Mouse (Mus musculus): ENCODE measurements around the gene Camk1d. TPM values are rescaled to one million over a fixed set of nuclear protein-coding genes. Genes with fewer than 3 reads are reported as not detected.

Camk1d gene
- polyA plus RNA-seq, 1 experiment from 2014 or later, result 3.8 TPM

DNA sequence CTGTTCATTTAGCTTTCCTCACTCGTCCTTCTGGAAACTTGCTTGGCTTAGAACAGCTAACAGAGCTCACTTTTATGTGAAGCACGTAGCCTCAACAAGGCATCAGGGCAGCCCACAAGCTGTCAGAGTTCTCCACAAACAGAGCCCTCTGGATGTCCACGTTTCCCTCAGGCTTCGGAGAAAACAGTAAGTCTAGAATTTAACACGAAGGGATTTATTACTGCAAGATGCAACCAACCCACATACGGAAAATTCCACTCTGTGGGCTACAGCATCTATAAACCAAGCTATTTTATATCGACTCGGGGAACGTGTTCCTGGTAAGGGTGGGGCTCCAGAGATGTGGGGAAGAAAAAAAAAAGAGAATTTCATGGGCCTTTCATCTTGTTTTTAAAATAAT lies 369.0 kb downstream of the Camk1d start:
- Histone ChIP-seq H3K4me3 (ENCODE audit: low read depth, low read length) (no peak overlapping the region), H3K36me3 (ENCODE audit: control insufficient read depth, insufficient read depth, low read length) (no peaks in the 10 kb centered on the region), H3K4me1 (ENCODE audit: control insufficient read depth, insufficient read depth, low read length) (no peaks in the 10 kb centered on the region), H3K4me2 (ENCODE audit: low read length) (no peak overlapping the region), H3K9ac (ENCODE audit: low read length) (no peak overlapping the region), H3K27me3 (replicated peaks; ENCODE audit: control insufficient read depth, insufficient read depth, low read length) (no peaks in the 10 kb centered on the region), H3K9me3 (replicated peaks; ENCODE audit: control insufficient read depth, low read length) (no peaks in the 10 kb centered on the region), H3K27ac (ENCODE audit: low read depth, low read length) (no peak overlapping the region)
- ATAC-seq (no peak), DNase-seq (ENCODE audit: low spot score) (no peak)
- 83% methylated on average over 9 of the region's 9 CpGs for WGBS

DNA sequence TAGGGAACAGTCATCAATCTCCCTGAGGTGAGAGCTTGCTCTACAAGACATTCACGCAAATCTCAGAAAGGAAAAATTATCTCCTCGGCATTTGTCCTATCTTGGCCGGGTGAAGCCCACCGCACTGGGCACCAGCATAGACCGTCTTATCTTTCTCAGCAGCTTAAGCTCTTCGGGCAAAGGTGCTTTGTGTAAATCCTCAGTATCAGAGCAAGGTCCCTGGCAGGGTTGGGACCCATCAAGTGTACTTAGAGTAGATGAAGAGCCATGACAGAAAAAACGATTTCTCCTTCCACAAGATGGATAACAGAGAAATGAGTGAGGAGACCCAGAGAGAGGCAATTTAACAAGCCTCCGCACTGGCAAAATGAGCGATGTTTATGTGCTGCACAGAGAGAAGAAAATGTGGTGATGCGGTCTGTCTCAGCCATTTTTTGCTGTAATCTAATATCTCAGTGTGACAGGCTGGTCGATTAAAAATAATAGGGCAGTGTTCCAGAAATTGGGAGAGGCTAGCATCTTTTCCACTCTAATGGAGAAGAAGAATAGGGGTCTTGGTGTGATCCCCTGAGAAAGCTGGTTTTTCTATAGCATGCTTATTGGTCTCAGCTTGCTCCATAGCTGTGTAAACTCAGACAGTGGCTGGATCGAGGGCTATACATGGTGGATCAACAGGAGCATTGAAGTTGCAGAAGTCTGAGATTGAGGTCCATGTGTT lies 386.6 kb downstream of the Camk1d start:
- Histone ChIP-seq H3K4me2 (ENCODE audit: low read length) (no peak overlapping the region), H3K4me1 (ENCODE audit: control insufficient read depth, insufficient read depth, low read length) (no peaks in the 10 kb centered on the region), H3K27ac (ENCODE audit: low read depth, low read length) (no peak overlapping the region), H3K36me3 (ENCODE audit: control insufficient read depth, insufficient read depth, low read length) (no peaks in the 10 kb centered on the region), H3K9ac (ENCODE audit: low read length) (no peak overlapping the region), H3K4me3 (ENCODE audit: low read depth, low read length) (no peak overlapping the region), H3K27me3 (replicated peaks; ENCODE audit: control insufficient read depth, insufficient read depth, low read length) (no peaks in the 10 kb centered on the region), H3K9me3 (replicated peaks; ENCODE audit: control insufficient read depth, low read length) (no peaks in the 10 kb centered on the region)
- no peak for DNase-seq (ENCODE audit: low spot score)
- WGBS, result 70% methylated on average over 12 of the region's 12 CpGs
- no peak for ATAC-seq

DNA sequence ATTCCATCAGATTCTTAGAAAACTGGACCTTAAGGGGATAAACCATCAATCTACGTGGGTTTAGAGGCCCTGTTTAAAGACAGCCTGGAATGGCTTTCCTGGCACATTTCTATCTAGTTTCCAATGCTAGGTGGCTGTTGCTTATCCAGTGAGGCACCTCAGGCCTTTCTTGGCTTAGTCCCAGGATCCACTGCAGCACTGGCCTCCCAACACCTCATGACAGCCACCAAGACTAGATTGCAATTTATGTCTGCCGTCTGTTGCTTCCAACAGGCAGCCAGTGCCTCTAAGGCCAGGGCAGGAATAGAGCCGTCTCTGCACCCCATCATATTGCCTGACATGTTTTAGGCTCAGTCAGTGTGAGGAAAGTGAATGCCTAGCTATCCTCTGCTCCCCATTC lies 389.5 kb downstream of the Camk1d start:
- 88% methylated on average over 3 of the region's 3 CpGs for WGBS
- Histone ChIP-seq H3K4me3 (ENCODE audit: low read depth, low read length) (no peak overlapping the region), H3K27ac (ENCODE audit: low read depth, low read length) (no peak overlapping the region), H3K27me3 (replicated peaks; ENCODE audit: control insufficient read depth, insufficient read depth, low read length) (no peaks in the 10 kb centered on the region), H3K9ac (ENCODE audit: low read length) (no peak overlapping the region), H3K9me3 (replicated peaks; ENCODE audit: control insufficient read depth, low read length) (no peaks in the 10 kb centered on the region), H3K4me2 (ENCODE audit: low read length) (no peak overlapping the region), H3K36me3 (ENCODE audit: control insufficient read depth, insufficient read depth, low read length) (no peaks in the 10 kb centered on the region), H3K4me1 (ENCODE audit: control insufficient read depth, insufficient read depth, low read length) (no peaks in the 10 kb centered on the region)
- no peak for DNase-seq (ENCODE audit: low spot score)
- ATAC-seq, result no peak

DNA sequence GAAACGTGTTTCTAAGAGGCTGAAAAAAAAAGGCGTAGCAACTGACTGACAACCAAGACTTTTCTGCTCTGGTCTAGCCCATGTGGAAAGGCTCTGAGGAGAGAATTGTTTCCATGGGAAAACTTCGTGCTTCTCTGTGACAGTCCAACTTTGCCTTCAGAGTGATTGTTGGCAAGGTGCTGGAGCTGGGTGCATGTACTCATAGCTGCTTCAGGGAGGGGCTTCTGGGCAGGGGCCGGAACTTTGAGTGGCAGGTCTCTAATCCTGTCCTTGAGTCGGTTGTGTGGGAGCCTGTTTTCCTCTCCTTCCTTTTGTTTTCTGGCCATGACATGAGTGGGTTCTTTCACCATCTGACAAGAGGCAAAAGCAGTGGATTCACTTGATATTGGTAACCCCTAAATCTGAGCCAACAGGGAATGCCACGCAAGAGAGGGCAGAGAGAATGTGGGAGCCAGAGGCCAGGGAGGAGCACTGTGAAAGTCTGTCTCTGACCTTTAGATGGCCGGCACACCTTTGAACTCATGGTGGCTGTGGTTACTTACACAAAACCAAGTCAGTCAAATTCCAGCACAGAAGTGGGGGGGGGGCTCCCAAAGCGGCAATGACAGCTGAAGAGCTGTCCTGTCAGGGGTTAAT lies 392.5 kb downstream of the Camk1d start:
- Histone ChIP-seq H3K27ac (ENCODE audit: low read depth, low read length) (no peak overlapping the region), H3K36me3 (ENCODE audit: control insufficient read depth, insufficient read depth, low read length) (no peaks in the 10 kb centered on the region), H3K9ac (ENCODE audit: low read length) (no peak overlapping the region), H3K9me3 (replicated peaks; ENCODE audit: control insufficient read depth, low read length) (no peaks in the 10 kb centered on the region), H3K4me1 (ENCODE audit: control insufficient read depth, insufficient read depth, low read length) (no peaks in the 10 kb centered on the region), H3K27me3 (replicated peaks; ENCODE audit: control insufficient read depth, insufficient read depth, low read length) (no peaks in the 10 kb centered on the region), H3K4me3 (ENCODE audit: low read depth, low read length) (no peak overlapping the region), H3K4me2 (ENCODE audit: low read length) (no peak overlapping the region)
- ATAC-seq (no peak; the same call in 1 of the 2 replicates), DNase-seq (ENCODE audit: low spot score) (no peak)
- 53% methylated on average over 8 of the region's 8 CpGs for WGBS

DNA sequence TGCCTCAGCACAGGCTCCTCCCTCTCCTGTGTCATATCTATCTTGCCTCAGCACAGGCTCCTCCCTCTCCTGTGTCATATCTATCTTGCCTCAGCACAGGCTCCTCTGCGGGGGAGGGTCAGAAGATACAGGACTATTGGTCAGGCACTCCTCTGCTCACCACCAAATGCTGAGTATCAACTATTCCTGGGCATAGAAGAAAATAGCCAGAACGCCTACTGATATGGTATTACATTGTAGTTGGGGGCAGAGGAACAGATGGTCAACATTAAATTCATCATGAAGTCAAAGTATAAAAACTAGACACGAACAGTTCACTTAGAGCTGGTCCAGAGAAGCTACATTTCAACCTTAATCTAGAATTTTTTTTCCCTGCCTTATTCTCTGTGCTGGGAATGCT lies 395.2 kb downstream of the Camk1d start:
- Histone ChIP-seq H3K9me3 (replicated peaks; ENCODE audit: control insufficient read depth, low read length) (no peaks in the 10 kb centered on the region), H3K4me1 (ENCODE audit: control insufficient read depth, insufficient read depth, low read length) (peaks cover 4% of the 10 kb centered on the region; the same call in 1 of the 2 replicates), H3K4me2 (ENCODE audit: low read length) (no peak overlapping the region), H3K27ac (ENCODE audit: low read depth, low read length) (no peak overlapping the region), H3K27me3 (replicated peaks; ENCODE audit: control insufficient read depth, insufficient read depth, low read length) (no peaks in the 10 kb centered on the region), H3K9ac (ENCODE audit: low read length) (no peak overlapping the region), H3K4me3 (ENCODE audit: low read depth, low read length) (no peak overlapping the region), H3K36me3 (ENCODE audit: control insufficient read depth, insufficient read depth, low read length) (no peaks in the 10 kb centered on the region)
- DNase-seq (ENCODE audit: low spot score), result no peak
- no peak for ATAC-seq
- WGBS, result 89% methylated on average over 3 of the region's 3 CpGs

DNA sequence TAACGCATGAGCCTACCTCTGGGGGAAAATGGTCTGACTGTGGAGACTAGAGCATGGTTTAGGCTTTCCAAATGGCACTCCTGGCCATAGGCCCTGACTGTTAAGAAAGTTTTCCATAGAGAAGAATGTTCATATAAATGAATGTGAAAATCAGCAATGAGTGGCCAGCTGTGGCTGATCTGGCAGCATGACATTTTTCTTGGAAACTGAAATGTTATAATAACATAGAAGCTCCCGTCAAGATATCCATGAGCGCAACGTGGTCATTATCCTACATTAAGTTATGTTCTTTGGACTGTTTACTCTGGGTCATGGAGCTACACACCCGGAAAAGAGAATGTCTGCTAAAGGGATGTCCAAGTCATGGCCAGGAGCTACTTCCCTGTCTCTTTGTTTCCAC lies 397.6 kb downstream of the Camk1d start:
- no peak for ATAC-seq
- H3K9me3 ChIP-seq (replicated peaks; ENCODE audit: control insufficient read depth, low read length), result no peaks in the 10 kb centered on the region
- no peak overlapping the region for H3K9ac ChIP-seq (ENCODE audit: low read length)
- H3K27me3 ChIP-seq (replicated peaks; ENCODE audit: control insufficient read depth, insufficient read depth, low read length), result no peaks in the 10 kb centered on the region
- no peak overlapping the region for H3K27ac ChIP-seq (ENCODE audit: low read depth, low read length)
- peaks cover 4% of the 10 kb centered on the region; the same call in 1 of the 2 replicates for H3K4me1 ChIP-seq (ENCODE audit: control insufficient read depth, insufficient read depth, low read length)
- H3K4me2 ChIP-seq (ENCODE audit: low read length), result no peak overlapping the region
- H3K36me3 ChIP-seq (ENCODE audit: control insufficient read depth, insufficient read depth, low read length), result no peaks in the 10 kb centered on the region
- no peak for DNase-seq (ENCODE audit: low spot score)
- WGBS, result 95% methylated on average over 5 of the region's 5 CpGs
- no peak overlapping the region for H3K4me3 ChIP-seq (ENCODE audit: low read depth, low read length)

DNA sequence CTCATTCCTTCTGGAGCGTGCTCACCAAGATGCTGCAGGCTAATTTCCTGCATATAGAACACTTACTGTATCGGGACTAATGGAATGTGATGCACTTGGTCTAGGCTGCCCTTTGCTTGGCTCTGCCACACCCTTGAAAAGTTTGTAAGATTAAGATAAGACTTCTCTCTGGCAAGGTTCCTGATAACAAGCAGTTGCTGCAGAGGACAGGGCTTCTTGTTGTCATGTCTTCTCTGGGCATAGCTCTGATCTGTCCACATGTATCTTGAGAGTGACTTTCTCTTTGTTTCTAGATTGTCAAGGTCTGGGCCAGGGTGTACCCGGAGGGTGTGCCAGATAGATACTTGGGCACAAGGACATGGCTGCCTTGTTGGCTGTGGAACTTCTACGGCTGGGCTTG lies 398.1 kb downstream of the Camk1d start:
- DNase-seq (ENCODE audit: low spot score), result no peak
- H3K27ac ChIP-seq (ENCODE audit: low read depth, low read length), result no peak overlapping the region
- H3K27me3 ChIP-seq (replicated peaks; ENCODE audit: control insufficient read depth, insufficient read depth, low read length), result no peaks in the 10 kb centered on the region
- H3K9me3 ChIP-seq (replicated peaks; ENCODE audit: control insufficient read depth, low read length), result no peaks in the 10 kb centered on the region
- 93% methylated on average over 4 of the region's 4 CpGs for WGBS
- no peak overlapping the region for H3K9ac ChIP-seq (ENCODE audit: low read length)
- peaks cover 4% of the 10 kb centered on the region; the same call in 1 of the 2 replicates for H3K4me1 ChIP-seq (ENCODE audit: control insufficient read depth, insufficient read depth, low read length)
- no peak overlapping the region for H3K4me2 ChIP-seq (ENCODE audit: low read length)
- no peak overlapping the region for H3K4me3 ChIP-seq (ENCODE audit: low read depth, low read length)
- no peaks in the 10 kb centered on the region for H3K36me3 ChIP-seq (ENCODE audit: control insufficient read depth, insufficient read depth, low read length)
- no peak for ATAC-seq

DNA sequence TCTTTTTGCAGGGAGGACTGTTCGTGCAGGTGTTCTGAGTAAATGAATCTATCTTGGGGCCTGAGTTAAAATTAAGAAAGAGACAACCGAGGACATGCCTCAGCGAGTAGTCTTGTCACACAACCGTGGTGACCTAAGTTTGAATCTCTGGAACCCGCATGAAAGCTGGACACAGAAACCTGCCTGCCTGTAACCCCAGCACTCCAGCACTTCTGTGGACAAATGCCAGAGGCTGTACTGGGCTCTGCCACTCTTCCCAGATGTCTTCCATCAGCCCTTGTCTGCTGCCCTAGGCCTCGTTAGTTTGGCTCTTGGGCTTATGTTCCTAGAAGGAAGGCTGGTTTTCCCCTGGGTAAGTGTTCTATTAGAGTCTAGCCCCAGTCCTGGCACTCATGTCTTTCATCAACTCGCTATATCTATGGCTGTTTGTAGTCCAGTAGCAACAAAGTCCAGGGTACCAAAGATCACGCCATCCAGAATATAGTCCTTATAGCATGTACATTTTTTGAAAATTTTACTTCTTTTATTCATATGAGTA lies 399.0 kb downstream of the Camk1d start:
- no peak overlapping the region for H3K9ac ChIP-seq (ENCODE audit: low read length)
- H3K4me3 ChIP-seq (ENCODE audit: low read depth, low read length), result no peak overlapping the region
- H3K27ac ChIP-seq (ENCODE audit: low read depth, low read length), result no peak overlapping the region
- no peak for DNase-seq (ENCODE audit: low spot score)
- H3K4me1 ChIP-seq (ENCODE audit: control insufficient read depth, insufficient read depth, low read length), result peaks cover 4% of the 10 kb centered on the region; the same call in 1 of the 2 replicates
- H3K36me3 ChIP-seq (ENCODE audit: control insufficient read depth, insufficient read depth, low read length), result no peaks in the 10 kb centered on the region
- 68% methylated on average over 8 of the region's 8 CpGs for WGBS
- H3K4me2 ChIP-seq (ENCODE audit: low read length), result no peak overlapping the region
- no peak for ATAC-seq
- no peaks in the 10 kb centered on the region for H3K27me3 ChIP-seq (replicated peaks; ENCODE audit: control insufficient read depth, insufficient read depth, low read length)
- H3K9me3 ChIP-seq (replicated peaks; ENCODE audit: control insufficient read depth, low read length), result no peaks in the 10 kb centered on the region

Measured in forebrain, embryonic 14.5 days (tissue).